Mouse (Mus musculus) induced T-regulatory cell, adult 2 months (primary cell): ENCODE results near the gene Caly.

Source experiments
- DNase-seq: peaks from one replicate; pipeline ENCODE4 v3.0.0-alpha.2; 2012; ENCODE audit warnings: low read depth

The Caly gene

DNA sequence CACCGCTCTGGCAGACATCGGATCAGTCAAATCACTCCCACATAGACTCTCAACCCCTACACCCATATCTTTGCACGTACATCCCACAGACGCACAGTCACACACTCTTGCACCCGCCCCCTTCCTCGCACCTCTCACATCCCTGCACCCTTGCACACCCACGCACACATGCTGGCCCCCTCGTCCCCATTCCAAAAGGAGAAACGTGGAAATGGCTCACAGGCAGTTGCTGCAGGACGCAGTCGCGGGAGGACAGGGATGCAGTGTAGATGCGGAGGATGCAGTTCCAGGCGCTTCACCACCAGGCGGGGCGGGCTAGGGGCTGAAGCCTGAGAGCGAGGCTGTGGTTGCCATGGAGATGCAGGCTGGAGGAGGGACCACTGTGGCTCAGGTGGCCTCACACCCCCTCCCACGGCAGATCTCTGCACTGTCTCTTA is at the start of gene Caly:
Gene Caly (minus strand): TSS at position 307 of the 437 bp plus-strand sequence.
- peak; percentile 69 for DNase-seq

DNA sequence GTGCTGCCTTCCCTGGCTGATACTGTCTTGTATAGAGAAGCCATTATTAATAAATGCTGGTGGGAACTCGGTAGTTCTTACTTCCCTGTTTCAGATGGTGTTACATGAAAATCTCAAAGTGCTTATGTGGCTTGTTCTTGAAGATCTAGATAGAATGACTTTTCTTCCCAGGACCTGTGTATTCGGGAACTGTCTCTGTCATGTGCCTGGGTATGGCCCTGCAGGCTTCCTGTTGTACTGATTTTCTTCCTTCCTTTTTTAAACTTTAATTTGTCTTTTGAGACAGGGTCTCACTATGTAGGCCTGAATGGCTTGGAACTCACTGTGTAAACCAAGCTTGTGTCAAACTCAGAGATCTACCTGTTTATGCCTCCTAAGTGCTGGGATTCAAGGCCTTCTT is 45.6 kb upstream of the Caly start:
- no peak for DNase-seq

DNA sequence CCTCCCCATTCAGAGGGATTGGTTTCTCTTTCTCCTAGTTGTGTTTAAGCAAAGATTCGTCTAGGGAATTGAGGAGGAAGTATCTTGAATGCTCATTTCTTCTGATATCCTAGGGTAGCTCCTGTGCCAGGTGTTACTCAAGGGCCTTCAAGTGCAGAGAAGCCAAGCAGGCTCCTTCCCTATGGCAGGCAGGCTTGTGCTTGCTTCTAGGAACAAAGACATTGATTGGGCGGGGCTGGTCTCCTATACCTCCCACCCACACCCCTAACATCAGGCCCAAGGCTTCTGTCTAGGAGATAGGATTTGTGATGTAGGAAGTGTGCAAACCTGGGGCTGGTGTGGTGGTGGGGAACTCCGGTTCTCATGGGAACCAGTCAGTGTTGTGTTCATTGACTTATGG is 44.6 kb upstream of the Caly start:
- no peak for DNase-seq

DNA sequence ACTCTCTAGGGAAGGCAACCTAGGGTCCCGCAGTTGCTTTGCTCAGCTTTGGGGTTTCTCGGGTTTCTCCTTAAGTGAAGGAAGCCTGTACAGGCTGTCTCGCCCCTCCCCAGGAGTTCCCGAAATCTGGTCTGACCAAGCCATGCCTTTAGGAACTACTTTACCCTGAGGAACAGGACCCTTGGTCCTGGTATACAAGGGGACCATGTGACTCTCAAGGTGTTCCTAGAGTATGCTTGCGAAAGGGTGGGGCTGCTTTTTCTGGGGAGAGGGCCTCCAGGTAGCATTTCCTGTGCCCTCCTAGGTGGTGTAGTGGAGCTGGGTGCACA is 43.6 kb upstream of the Caly start:
- DNase-seq: no peak

DNA sequence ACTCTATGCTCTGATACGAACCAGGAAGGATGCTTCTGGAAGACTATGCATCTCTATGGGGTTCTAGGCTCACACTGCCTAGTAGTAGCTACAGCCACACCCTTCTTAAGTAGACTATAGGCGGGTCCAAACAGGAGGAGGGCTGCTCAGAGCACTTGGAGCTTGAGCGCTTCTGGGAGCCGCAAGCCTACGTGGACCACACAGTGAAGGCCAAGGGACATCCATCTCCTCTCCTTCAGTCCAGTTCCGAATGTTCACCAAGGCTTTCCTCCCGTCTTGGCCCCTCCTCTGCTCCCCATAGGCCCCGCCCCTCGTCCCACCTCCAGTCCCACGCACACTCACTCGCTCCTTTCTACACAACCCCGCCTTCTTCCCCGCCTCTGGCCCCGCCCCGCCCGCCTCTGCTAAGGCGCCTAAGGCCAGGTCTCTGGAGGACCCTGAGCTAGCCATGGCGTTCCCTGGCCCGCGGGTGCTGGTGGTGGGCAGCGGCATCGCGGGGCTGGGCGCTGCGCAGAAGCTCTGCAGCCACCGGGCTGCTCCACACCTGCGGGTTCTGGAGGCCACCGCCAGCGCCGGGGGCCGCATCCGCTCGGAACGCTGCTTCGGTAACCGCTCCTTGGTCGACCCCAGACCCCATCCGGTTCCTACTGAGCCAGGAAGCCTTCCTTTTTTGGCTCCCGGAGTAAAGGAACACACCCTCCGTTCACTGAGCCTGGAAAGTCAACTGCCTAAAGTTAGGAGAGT is 43.1 kb upstream of the Caly start:
- peak; percentile 93 for DNase-seq

DNA sequence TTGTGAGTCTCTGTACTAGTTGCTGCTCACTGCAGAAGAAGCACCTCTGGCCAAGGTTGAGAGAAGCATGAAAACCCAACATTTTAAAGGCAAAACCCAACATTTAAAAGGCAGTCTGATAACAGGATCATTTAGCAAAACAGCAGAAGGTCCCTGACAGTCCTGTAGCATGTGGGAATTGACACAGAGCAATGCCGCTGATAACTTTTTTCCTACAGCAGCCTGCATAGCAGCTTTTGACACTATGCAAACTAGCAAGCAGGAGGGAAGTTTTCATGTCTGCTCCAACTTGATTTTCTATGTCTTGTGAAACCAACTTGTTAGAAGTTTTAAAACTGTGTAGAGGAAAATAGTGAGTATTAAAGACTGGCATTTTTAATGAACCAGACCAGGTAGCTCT is 42.0 kb upstream of the Caly start:
- DNase-seq: no peak

DNA sequence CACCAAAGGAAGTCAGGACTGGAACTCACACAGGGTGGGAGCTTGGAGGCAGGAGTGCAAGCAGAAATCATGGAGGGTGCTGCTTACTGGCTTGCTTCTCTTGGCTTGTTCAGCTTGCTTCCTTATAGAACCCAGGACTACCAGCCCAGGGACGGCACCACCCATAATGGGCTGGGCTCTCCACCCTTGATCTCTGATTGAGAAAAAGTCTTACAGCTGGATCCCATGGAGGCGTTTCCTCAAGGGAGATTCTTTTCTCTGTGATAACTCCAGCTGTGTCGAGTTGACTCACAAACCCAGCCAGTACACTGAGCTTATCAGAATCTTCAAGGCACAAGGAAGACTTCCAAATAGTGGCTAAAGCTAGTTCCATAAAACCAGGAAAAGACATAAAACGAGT is 40.4 kb upstream of the Caly start:
- no peak for DNase-seq

DNA sequence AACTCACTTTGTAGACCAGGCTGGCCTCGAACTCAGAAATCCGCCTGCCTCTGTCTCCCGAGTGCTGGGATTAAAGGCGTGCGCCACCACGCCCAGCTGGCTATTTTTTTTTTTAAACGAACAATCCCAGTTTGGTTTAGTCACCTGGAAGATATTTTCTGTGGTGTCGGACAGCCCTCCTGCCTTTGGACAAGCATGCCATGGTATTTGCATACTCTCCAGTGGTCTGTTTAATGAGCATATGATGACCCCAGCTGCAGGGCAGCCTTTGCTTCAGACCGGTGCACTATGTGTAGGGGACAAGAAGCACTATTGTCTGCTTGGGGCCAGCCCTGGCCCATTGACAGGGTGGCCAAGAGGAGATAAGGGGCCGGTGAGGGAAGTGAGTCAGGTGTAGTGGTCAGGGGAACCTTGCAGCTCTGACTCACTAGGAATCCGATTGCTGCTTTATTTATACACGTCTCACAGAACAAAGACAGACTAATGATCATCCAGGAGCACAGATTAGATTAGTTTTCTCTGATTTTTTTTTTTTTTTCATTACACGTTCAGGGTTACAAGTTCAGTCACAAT is 39.1 kb upstream of the Caly start:
- no peak for DNase-seq

DNA sequence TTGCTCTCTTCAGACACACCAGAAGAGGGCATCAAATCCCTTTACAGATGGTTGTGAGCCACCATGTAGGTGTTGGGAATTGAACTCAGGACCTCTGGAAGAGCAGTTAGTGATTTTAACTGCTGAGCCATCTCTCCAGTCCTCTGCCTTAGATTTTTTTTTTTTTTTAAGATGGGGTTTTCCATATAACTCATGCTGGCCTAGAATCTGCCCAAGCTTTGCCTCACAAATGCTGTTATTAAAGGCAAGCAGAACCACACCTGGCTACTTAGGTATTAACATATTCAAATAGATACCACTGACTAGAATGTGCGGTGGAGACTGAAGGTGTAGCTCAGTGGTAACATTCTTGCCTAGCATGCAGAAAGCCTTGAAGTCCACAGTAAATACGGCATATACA is 38.1 kb upstream of the Caly start:
- no peak for DNase-seq

DNA sequence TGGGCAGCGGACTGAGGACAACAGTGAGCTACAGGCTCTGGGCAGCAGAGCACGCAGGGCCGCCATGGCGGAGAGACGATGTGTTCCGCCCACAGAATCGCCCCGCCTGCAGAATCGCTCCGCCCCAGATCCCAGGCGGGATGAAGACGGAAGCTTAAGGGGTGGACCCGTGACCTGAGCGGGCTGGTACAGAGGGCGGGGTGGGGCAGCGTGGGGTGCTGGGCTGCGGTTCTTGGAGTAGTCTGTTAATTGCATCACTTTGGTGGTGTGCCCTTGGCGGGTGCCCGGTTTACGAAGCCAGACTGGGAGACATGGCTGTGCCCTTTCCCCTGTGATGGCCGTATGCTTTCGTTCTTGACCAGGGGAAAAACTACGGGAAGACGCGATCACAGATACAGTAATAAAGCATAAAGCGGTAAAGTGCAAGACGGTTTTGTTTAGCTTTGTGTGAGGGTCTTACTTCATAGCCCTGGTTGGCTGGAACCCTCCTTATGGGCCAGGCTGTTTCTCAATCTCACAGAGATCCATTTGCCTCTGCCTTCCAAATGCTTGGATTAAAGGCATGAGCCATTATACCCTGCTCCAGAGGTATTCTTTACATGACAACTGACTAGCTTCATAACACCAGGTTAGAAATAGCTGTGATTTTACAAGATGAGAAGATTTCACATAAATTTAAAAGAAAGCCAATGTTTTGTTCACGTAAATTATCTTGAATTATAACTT is 34.1 kb upstream of the Caly start, which contains the start of gene Echs1:
Gene Echs1 (minus strand): TSS at position 148 of the 726 bp plus-strand sequence.
- peak; percentile 93 for DNase-seq

DNA sequence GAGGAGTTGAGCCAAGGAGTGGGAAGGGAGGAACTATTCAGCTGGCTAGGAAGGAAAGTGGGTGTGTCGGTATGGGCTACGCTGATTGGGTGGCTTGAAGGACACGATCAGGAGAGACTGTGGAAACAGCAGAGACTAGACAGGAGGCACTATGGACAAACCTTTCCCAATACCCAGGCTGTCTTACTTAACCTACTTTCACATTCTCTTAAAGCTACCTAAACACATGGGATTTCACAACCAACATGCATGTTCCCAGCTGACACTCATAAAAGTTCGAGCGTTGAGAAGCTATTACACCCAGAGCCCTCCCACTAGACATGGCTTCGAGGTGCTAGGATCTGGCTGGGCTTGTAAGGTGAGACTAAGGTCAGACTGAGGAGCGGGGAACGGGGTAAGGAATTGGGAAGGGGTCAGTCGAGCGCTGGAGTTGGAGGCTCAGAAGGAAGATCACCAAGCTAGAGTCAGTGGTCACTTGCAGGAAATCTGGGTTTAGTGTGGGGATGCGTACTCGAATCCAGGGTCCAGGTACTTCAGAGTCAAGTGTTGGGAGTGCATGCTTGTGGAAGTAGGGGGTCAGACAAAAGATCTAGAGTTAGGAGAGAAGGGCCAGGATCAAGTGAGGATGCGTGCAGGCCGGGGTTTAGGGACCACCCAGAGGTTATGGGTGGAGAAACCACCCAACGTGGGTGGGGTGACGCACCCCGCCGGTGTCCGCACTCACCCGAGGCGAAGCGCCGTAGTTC is 33.4 kb upstream of the Caly start, which contains the start of gene Paox:
Gene Paox (plus strand): TSS at position 217 of the 746 bp plus-strand sequence.
- DNase-seq: peak; percentile 43

DNA sequence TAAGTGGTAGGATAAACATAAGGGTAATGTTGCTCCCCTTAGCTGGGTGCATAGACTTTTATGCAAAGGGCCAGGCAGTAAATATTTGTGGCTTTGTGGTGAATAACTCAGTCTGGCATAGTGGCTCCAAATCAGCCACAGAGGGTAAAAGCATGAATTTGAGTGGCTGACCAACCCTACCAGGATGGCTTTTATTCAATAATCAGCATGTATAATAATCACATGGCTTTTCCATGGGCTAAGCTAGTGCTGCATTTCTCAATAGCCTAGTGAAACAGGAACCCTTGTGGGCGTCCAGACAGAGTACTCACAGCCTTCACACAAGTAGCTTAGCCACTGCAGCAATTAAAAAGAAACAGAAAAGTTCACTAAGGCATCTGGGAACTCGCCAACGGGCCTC is 29.6 kb upstream of the Caly start:
- no peak for DNase-seq

DNA sequence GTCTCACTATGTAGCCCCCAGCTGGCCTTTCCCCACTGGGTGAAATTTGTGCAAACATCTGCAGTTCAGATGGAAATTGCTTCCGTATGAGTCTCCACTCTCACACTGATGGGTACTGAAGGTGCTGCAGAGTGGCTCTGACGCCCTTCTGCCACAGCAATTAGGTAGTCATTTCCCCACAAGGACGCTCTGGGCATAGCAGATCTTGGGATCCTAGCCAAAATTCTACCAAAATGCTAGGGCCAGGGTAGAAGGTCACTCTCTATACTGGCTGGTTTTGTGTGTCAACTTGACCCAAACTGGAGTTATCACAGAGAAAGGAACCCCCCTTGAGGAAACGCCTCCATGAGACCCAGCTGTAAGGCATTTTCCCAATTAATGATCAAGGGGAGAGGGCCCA is 21.7 kb upstream of the Caly start:
- no peak for DNase-seq

DNA sequence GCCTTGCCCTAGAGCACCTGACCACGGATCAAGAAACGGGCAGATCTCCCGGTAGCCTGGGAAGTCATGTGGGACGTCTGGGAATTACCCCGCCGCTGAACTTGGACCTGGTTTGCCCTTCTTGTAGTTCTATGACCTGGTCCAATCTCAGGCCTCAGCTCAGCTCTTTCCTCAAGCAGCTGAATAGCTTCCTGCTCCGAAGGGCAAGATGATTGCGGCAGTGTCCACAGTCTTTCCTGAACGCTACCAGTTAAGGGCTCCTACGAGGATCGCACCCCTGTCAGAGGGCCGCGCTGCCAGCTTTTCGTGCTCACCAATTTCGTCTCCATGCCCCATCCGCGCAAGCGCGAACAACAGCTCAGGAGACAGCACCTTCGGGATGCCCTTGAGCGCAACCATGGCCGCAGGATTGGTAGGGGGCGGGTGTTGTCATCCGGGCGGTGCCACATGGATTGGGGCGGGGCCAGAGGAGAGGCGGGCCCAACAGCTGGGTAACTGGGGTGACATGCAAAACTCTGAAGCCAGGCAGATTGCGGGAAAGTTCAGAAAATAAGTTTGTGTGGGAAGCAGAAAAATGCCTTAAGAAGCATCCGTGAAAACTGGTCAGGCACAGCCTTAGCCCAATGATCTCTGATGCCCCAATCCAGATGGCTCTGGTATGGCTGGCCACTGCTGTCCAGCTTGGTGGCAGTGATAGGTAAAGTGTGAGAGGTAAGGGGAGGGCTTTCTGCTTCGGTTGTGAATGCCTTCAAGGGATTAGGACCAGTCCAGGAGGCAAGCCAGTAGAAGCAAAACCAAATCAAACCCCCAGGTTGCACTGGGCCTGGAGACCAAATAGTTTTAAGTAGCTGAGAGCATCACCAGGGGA is 19.9 kb upstream of the Caly start, which contains the start of gene Fuom:
Gene Fuom (minus strand): TSS at position 449 of the 868 bp plus-strand sequence.
- DNase-seq: peak; percentile 87

DNA sequence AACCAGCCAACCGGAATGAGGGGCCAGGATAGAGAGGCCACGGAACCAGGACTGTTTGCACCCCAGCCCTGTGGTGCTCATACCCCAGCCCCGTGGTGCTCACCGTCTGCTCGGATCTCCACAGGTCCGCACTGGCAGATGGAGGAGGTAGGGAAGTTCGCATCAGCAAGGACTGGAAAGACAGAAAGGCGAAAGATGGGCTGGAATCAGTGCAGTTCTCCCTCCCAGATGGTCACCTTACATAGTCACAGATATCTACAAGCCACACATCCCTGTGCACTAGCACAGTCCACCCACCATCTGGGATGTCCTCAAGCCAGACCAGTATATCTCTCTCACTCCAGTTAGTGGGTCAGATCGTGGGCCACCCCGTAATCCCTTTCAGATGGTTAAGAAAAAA is 19.1 kb upstream of the Caly start:
- DNase-seq: no peak

DNA sequence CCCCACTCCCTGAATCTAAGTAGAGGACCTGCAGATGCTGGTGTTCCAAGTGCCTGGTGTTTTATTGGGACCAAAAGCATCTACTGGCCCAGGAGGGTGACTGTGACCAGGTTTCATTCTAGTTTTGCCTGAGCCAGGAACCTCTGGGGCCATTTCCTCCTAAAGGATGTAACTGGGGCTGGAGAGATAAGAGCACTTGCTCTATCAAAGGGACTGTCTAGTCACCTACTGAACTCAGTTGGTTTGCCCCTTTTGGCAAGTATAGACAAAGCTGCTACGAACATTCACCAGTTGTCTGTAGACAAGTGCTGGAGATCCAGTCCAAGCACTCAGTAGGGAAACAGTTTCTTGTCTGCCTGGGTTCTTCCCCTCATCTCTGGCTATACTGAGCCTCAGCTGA is 16.1 kb upstream of the Caly start:
- DNase-seq: no peak

DNA sequence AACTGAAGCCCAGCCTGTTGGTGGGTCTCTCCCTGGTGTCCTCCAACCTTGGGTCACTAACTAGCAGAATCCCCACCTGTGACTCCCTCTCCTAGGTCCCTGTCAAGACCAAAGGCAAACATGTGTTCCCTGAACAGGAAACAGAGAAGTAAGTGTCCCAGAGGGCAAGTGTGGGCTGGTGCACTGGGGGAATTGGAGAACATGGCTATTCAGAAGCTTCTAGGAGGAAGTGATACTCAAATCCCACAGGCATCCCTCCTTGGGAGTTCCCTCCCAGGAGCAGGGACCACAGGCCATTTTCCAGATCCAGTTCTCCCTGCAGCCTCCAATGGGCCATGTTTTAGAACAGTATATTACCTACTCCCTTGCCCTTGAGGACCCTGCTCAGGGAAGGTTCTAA is 13.7 kb upstream of the Caly start:
- no peak for DNase-seq

DNA sequence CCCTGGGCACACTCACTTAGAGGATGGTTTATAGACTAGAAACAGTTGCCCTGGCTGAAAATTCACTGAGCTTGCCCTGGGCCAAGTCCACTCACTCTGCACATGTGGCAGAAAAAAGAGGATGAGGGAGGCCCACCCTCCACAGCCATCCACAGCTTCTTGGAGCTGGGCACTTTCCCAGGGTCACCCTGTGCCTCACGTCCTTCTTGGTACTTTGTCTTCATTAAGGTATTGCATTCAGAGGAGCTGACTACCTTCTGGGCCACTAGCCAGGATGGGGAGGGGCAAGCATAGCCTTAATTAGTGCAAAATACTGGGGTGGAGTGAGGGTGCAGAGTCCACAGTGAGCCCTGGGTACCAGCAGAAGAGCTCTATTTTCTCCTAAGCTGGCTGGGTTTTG is 13.2 kb upstream of the Caly start:
- DNase-seq: no peak

DNA sequence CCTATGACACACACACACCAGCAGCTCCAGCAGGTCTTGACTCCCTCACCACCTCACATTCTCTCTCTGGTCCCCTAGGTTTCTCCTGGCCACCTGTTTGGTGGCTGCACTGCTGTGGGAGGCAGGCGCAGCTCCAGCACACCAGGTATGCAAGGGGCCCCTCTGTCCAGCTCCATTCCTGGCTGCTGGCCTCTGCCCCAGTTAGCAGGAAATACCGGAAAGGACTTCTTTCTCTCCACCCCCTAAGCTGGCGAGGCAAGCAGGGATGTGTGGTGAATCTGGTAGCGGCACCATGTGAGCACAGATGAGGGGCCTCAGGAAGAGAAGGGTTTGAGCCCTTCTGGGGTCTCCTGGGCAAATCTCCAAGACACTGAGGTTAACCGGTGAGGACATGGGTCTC is 12.6 kb upstream of the Caly start:
- DNase-seq: no peak

DNA sequence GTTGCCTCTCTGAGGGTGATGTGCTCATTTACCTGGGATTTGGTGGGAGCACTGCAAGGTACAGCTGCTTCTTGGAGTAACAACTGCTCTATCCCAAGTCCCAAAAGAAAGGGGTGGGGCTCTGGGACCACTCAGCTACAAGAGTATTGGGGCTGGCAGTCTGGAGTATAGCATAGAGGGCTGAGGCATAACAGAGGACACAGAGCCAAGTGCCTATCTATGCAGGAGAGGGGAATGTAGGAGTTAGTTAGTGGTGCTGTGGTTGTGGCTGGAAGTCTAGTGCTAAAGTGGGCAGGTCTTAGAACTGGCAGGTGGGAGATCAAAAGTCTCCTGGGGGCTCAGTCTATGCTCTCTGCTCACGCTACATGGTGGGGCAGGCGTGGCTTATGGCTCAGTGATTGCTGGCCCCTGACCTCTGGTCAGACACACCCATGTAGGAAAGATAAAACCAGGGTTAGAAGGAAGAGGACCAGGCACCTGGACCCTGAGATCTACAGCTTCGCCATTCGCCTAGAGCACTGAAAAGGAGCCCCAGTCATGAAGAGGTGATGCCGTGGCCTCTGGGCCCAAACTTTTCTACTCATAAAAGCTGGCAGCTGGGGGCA is 10.7 kb upstream of the Caly start, which contains the start of gene Prap1:
Gene Prap1 (plus strand): TSS at position 472 of the 605 bp plus-strand sequence.
- DNase-seq: no peak

DNA sequence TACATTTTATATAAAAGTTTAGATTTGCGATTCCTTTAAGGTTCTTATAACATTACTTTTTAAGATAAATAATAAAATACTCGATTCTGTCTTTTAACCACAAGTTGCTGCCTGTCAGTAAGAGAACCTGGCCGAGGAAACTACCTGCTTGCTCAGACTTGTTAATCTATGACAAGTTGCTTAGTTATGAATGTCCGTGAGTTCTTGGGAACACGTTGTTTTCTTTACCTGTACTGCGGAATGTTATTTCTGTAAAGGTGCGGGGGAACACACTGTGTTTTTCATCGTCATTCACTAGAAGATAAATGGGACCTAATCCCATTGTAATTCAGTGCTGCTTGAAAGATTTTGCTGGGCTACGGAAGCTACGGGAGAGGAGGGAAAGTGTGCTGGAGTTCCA is 8.3 kb upstream of the Caly start:
- DNase-seq: no peak
